Mouse (Mus musculus): ENCODE measurements around the gene Trim67. TPM values are rescaled to one million over a fixed set of nuclear protein-coding genes. Genes with fewer than 3 reads are reported as not detected.
A peak's percentile ranks its signal among the peaks of the same experiment; 100 is the strongest.

Gene Trim67
- polyA plus RNA-seq, 2 experiments, result 0.03 to 0.29 TPM

GRCm38 (mm10) chr8:124862321-124863162 is 69.7 kb downstream of the Trim67 start, which contains the start of the genes Gnpat and 2810004N23Rik:
Gnpat (plus strand) TSS chr8:124863033.
2810004N23Rik (minus strand) TSS chr8:124863120.
- DNase-seq (ENCODE audit: low spot score), result peak; percentile 86
- WGBS, result 2% methylated on average over 55 of the region's 55 CpGs
- peaks cover 33% of the 10 kb centered on the region for H3K36me3 ChIP-seq (ENCODE audit: control insufficient read depth, insufficient read depth, low read length)

GRCm38 (mm10) chr8:124863163-124863677 is 70.3 kb downstream of the Trim67 start:
- peak; percentile 75; the same call in 1 of the 2 replicates for ATAC-seq (ENCODE audit: low FRiP score, low read depth)
- Histone ChIP-seq H3K9ac (ENCODE audit: low read depth, low read length, severe bottlenecking) (peak overlapping the region; percentile 95), H3K27me3 (ENCODE audit: control insufficient read depth, insufficient read depth, low read length) (no peaks in the 10 kb centered on the region), H3K4me3 (replicated peaks; ENCODE audit: low read length) (peak overlapping the region; percentile 96), H3K9me3 (ENCODE audit: control insufficient read depth, low read length) (no peaks in the 10 kb centered on the region), H3K27ac (replicated peaks; ENCODE audit: low read depth, low read length) (peak overlapping the region; percentile 90), H3K4me2 (replicated peaks; ENCODE audit: low read depth, low read length, severe bottlenecking) (peak overlapping the region; percentile 77), H3K36me3 (ENCODE audit: control insufficient read depth, insufficient read depth, low read length) (peaks cover 27% of the 10 kb centered on the region), H3K4me1 (ENCODE audit: control insufficient read depth, insufficient read depth, low read length) (peaks cover 9% of the 10 kb centered on the region)
- no peak for DNase-seq (ENCODE audit: low spot score)
- WGBS, result under 1% methylated on average over 33 of the region's 33 CpGs
- TF ChIP-seq POLR2A (IDR thresholded peaks at IDR 0.05; ENCODE audit: borderline replicate concordance, extremely low read depth, insufficient read depth, insufficient read length), result no peak

More at GRCm38 (mm10) chr8:124862321-124863162, 69.7 kb downstream of the Trim67 start, which contains the start of the genes Gnpat and 2810004N23Rik:
- peak; percentile 97 for ATAC-seq (ENCODE audit: low FRiP score, low read depth)
- H3K4me1 ChIP-seq (ENCODE audit: control insufficient read depth, insufficient read depth, low read length), result peaks cover 9% of the 10 kb centered on the region
- no peaks in the 10 kb centered on the region for H3K27me3 ChIP-seq (ENCODE audit: control insufficient read depth, insufficient read depth, low read length)
- peak within 1 kb of the TSS; percentile 95 for H3K9ac ChIP-seq (ENCODE audit: low read depth, low read length, severe bottlenecking)
- H3K4me2 ChIP-seq (replicated peaks; ENCODE audit: low read depth, low read length, severe bottlenecking), result peak within 1 kb of the TSS; percentile 77
- peak within 1 kb of the TSS; percentile 90 for H3K27ac ChIP-seq (replicated peaks; ENCODE audit: low read depth, low read length)
- H3K9me3 ChIP-seq (ENCODE audit: control insufficient read depth, low read length), result no peaks in the 10 kb centered on the region
- peak; percentile 90 for TF ChIP-seq POLR2A (IDR thresholded peaks at IDR 0.05; ENCODE audit: borderline replicate concordance, extremely low read depth, insufficient read depth, insufficient read length)
- H3K4me3 ChIP-seq (replicated peaks; ENCODE audit: low read length), result peak within 1 kb of the TSS; percentile 96

- Histone ChIP-seq H3K27me3 (ENCODE audit: control insufficient read depth, insufficient read depth, low read length) (no peaks in the 10 kb centered on the region), H3K4me1 (ENCODE audit: control insufficient read depth, insufficient read depth, low read length) (peaks cover 9% of the 10 kb centered on the region), H3K4me2 (replicated peaks; ENCODE audit: low read depth, low read length, severe bottlenecking) (peak overlapping the region; percentile 77), H3K27ac (replicated peaks; ENCODE audit: low read depth, low read length) (peak overlapping the region; percentile 90; the same call in 1 of the 2 replicates), H3K9ac (ENCODE audit: low read depth, low read length, severe bottlenecking) (peak overlapping the region; percentile 95), H3K36me3 (ENCODE audit: control insufficient read depth, insufficient read depth, low read length) (peaks cover 22% of the 10 kb centered on the region), H3K9me3 (ENCODE audit: control insufficient read depth, low read length) (no peaks in the 10 kb centered on the region), H3K4me3 (replicated peaks; ENCODE audit: low read length) (peak overlapping the region; percentile 96)
- WGBS, result 14% methylated on average over 8 of the region's 8 CpGs
- DNase-seq (ENCODE audit: low spot score) (no peak), ATAC-seq (ENCODE audit: low FRiP score, low read depth) (no peak)
- no peak for TF ChIP-seq POLR2A (IDR thresholded peaks at IDR 0.05; ENCODE audit: borderline replicate concordance, extremely low read depth, insufficient read depth, insufficient read length)
Observed at GRCm38 (mm10) chr8:124863729-124864128, 70.8 kb downstream of the Trim67 start.

GRCm38 (mm10) chr8:124866669-124867068 is 73.8 kb downstream of the Trim67 start:
- Histone ChIP-seq H3K27me3 (ENCODE audit: control insufficient read depth, insufficient read depth, low read length) (no peaks in the 10 kb centered on the region), H3K4me3 (replicated peaks; ENCODE audit: low read length) (no peak overlapping the region), H3K36me3 (ENCODE audit: control insufficient read depth, insufficient read depth, low read length) (peaks cover 11% of the 10 kb centered on the region), H3K9ac (ENCODE audit: low read depth, low read length, severe bottlenecking) (no peak overlapping the region), H3K9me3 (ENCODE audit: control insufficient read depth, low read length) (no peaks in the 10 kb centered on the region), H3K27ac (replicated peaks; ENCODE audit: low read depth, low read length) (no peak overlapping the region), H3K4me1 (ENCODE audit: control insufficient read depth, insufficient read depth, low read length) (peaks cover 9% of the 10 kb centered on the region), H3K4me2 (replicated peaks; ENCODE audit: low read depth, low read length, severe bottlenecking) (no peak overlapping the region)
- TF ChIP-seq POLR2A (IDR thresholded peaks at IDR 0.05; ENCODE audit: borderline replicate concordance, extremely low read depth, insufficient read depth, insufficient read length), result no peak
- ATAC-seq (ENCODE audit: low FRiP score, low read depth) (no peak), DNase-seq (ENCODE audit: low spot score) (no peak)
- WGBS, result 82% methylated on average over 3 of the region's 3 CpGs

- H3K4me1 ChIP-seq (ENCODE audit: control insufficient read depth, insufficient read depth, low read length), result peaks cover 9% of the 10 kb centered on the region
- no peaks in the 10 kb centered on the region for H3K9me3 ChIP-seq (ENCODE audit: control insufficient read depth, low read length)
- H3K27ac ChIP-seq (replicated peaks; ENCODE audit: low read depth, low read length), result no peak overlapping the region
- peaks cover 15% of the 10 kb centered on the region for H3K36me3 ChIP-seq (ENCODE audit: control insufficient read depth, insufficient read depth, low read length)
- ATAC-seq (ENCODE audit: low FRiP score, low read depth) (no peak), DNase-seq (ENCODE audit: low spot score) (no peak)
- H3K27me3 ChIP-seq (ENCODE audit: control insufficient read depth, insufficient read depth, low read length), result no peaks in the 10 kb centered on the region
- no peak overlapping the region for H3K4me2 ChIP-seq (replicated peaks; ENCODE audit: low read depth, low read length, severe bottlenecking)
- 36% methylated on average over 2 of the region's 2 CpGs for WGBS
- no peak overlapping the region for H3K4me3 ChIP-seq (replicated peaks; ENCODE audit: low read length)
- H3K9ac ChIP-seq (ENCODE audit: low read depth, low read length, severe bottlenecking), result no peak overlapping the region
- no peak for TF ChIP-seq POLR2A (IDR thresholded peaks at IDR 0.05; ENCODE audit: borderline replicate concordance, extremely low read depth, insufficient read depth, insufficient read length)
Observed at GRCm38 (mm10) chr8:124867126-124867525, 74.2 kb downstream of the Trim67 start.

Data from limb, embryonic 14.5 days (tissue).